Mouse (Mus musculus): ENCODE measurements at regions not wholly inside any gene's neighbourhood (a gene's known extent, or its start where the extent isn't known, plus 50 kb on each side); places are given as distances from the start of the nearest gene placed in this dataset.

DNA sequence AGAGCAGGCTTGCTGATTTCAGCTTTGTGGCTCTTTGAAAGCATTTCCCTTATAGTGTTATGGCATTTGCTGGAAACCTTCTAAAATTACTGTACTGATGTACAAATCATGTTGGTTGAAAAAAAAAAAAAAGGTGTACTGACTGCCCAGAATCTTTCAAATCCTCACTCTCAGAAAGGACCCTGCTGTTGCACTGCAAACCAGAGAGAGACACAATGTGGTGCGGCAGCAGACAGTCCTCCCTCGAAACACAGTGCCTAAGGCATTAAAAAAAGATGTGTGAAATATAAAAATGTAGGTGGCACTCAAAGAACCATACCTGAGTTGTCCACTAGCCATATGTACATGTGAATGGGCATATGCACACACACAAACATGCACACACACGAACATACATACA is 128.3 kb downstream of the Actr3 start:
- no peak for DNase-seq (ENCODE audit: inconsistent ontology term)

GRCm38 (mm10) chr1:125298520-125299090 is 136.9 kb downstream of the Actr3 start:
- DNase-seq (ENCODE audit: inconsistent ontology term) = no peak

DNA sequence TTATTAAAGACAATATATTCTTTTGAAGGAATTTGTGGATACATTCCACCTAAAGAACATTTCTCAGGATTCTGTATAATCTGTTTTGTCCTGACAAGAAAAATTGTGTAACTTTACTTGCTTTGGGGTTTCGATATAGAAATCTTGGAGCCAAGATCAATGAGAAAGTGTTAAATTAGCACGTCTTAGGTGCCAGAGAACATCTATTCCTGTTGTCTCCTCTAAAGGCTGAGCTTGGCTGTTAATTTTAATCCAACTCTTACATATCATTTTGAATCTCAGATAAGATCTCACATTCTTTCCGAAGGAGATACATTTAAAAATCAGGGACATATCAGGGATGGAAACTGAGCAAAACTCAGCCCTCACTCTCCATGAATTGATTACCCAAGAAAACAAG is 139.9 kb downstream of the Actr3 start:
- DNase-seq (ENCODE audit: inconsistent ontology term) = no peak

DNA sequence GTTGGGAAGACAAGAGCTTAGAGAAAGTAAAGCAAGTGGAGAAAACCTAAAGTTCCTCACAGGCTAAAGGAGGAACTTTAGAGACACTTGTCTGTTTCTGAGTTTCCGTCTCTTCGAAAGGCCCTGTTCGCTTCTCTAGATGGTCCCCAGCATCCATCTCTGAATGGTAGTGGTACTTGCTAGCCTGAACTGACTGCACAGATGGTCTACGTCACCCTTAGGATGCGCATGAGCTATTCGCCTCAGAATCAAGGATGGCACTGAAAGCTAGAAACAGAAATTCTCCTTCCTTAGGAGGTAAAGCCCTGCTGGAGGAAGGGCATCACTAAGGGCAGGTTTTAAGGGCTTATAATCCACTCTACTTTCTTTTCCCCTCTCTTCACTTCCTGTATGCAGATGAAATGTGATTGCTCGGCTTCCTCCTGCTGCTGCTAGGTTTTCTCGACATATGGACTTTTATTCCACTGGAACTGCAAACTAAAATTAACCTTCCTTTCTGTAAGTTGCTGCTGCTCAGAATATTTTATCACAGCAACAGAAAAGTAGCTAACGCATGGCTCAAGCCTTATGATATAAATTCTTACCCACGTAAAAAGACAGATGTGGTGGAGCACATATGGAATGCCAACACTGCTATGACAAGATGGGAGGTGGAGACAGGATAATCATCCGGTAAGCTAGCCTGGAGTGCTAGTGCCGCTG is 145.1 kb downstream of the Actr3 start:
- no peak for DNase-seq (ENCODE audit: inconsistent ontology term)

DNA sequence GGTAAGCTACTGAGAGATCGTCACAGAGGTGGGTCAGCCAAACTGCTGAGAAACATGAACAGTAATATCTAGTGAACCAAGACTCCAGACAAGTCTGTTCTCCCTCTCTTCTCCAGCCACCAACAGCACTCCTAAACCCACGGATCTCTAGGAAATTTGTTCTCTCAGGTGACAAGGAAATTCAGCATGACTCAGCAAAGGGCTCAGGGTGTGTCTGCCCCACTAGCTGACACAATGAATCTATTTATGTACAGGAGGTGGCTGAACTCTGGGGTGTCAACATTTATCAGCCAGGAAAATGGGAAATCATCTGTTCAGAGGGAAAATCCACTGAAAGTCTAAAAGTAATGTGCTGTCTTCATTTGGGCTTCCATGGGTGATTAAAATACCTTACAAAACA is 149.2 kb downstream of the Actr3 start:
- no peak for DNase-seq (ENCODE audit: inconsistent ontology term)

DNA sequence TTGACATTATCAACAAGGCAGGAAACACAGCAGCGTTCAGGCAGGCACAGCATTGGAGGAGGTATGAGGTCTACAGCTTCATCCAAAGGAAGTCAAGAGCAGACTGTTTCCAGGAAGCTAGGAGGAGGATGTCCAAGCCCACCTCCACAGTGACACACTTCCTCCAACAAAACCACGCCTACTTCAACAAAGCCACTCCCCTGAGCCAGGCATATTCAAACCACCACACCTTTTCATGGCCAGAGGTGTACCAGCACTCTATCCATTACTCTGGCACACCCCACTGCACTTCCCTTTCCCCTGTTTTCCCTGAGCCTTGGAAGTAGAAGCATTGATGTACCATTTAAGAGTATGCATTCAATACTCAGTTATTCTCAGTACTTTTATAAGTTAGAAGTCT is 150.8 kb downstream of the Actr3 start:
- no peak for DNase-seq (ENCODE audit: inconsistent ontology term)

GRCm38 (mm10) chr1:125273752-125274151 is 161.8 kb downstream of the Actr3 start:
- DNase-seq (ENCODE audit: inconsistent ontology term) = no peak

DNA sequence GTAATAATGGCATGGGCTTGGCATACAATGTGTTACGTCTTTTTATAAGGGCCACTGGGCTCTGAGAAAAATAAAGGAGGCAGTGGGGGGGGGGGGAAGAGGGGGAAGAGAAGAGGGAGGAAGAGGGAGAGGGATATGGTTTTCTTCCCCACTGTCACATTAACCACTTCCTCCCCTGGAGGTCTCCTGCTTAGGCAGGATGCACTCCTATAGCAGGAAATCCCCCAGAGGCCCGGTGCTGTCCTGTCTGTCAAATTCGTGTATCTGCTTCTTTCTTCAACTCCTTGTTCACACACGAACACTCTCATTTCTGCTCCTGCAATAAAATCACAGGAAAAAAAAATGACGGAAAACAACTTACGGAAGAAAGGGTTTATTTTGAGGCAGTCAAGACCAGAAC is 171.8 kb downstream of the Actr3 start:
- DNase-seq (ENCODE audit: inconsistent ontology term) = no peak

- no peak for DNase-seq (ENCODE audit: inconsistent ontology term)
Measured at GRCm38 (mm10) chr1:125263068-125263467, 172.5 kb downstream of the Actr3 start.

DNA sequence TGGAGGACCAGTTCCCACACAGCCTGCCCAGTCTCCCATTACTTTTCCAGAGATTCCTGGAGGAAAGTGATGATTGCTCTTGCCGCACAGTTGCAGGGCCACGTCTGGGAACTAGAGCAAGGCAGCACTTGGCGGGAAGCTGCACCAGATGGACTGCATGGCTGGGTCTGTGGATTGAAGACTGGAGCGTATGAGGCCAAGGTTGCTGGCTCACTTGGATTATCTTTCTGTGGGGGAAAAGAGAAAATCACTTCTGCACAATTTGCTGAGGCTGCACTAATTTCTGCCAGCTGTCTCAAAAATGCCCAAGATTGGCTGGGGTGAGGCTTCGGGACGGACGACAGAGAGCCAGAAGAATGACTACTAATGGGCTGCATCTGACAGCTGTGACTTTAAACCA is 193.2 kb downstream of the Actr3 start:
- no peak for DNase-seq (ENCODE audit: inconsistent ontology term)

GRCm38 (mm10) chr1:125241717-125242116 is 193.8 kb downstream of the Actr3 start:
- no peak for DNase-seq (ENCODE audit: inconsistent ontology term)

- peak; percentile 39 for DNase-seq (ENCODE audit: inconsistent ontology term)
Measured at GRCm38 (mm10) chr1:125237595-125237988, 197.9 kb downstream of the Actr3 start.

DNA sequence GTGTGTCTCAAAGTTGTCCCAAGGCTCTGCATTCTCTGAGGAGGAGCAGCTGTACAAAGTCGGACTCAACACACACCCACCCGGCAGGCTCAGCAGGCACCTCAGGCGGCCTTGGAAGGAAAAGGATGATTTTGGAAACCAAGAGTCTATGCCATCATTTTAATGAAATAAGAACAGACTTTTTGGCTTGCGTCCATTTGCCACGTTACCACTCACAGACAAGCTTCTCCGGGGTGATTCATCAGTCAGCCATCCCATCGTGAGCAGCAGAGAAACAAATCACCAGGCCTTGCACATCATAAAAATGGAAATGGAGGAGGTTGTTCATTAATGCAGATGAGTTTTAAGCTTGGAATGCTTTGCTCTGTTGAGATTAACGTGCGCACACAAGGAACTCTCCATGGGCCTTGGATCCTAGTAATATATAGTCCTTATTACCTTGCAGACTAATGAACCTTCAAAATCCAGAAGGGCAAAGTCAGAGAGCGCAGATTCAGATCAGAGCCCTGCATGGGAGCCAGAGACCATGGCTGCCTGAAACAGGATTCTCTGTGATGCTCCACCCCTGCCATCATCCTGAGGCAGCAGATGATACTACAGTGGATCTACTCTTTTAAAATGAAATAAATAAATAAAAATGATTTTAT is 198.5 kb downstream of the Actr3 start:
- DNase-seq (ENCODE audit: inconsistent ontology term) = peak; percentile 81

DNA sequence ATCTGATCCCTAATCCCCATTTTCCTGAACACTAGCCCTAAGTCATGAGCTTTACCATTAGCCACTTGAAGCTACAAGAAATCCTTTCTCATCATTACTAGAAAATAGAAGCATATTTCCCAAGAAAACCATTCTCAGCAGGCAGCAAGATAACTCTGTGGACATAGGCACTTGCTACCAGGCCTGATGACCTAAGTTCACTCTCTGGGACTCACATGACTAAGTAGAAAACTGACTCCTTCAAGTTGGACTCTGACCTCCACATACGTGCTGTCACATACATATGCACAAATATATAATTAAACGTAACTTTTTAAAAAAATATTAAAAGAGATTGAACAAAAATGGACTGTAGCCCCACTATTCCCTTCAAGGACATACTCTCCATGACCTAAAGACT is 200.8 kb downstream of the Actr3 start:
- no peak for DNase-seq (ENCODE audit: inconsistent ontology term)

- DNase-seq (ENCODE audit: inconsistent ontology term) = no peak
Measured at GRCm38 (mm10) chr1:125223370-125223769, 212.2 kb downstream of the Actr3 start.

GRCm38 (mm10) chr1:125216192-125216591 is 219.3 kb downstream of the Actr3 start:
- peak; percentile 48 for DNase-seq (ENCODE audit: inconsistent ontology term)

- peak; percentile 92 for DNase-seq (ENCODE audit: inconsistent ontology term)
Measured at GRCm38 (mm10) chr1:125187091-125187490, 248.4 kb downstream of the Actr3 start.

DNA sequence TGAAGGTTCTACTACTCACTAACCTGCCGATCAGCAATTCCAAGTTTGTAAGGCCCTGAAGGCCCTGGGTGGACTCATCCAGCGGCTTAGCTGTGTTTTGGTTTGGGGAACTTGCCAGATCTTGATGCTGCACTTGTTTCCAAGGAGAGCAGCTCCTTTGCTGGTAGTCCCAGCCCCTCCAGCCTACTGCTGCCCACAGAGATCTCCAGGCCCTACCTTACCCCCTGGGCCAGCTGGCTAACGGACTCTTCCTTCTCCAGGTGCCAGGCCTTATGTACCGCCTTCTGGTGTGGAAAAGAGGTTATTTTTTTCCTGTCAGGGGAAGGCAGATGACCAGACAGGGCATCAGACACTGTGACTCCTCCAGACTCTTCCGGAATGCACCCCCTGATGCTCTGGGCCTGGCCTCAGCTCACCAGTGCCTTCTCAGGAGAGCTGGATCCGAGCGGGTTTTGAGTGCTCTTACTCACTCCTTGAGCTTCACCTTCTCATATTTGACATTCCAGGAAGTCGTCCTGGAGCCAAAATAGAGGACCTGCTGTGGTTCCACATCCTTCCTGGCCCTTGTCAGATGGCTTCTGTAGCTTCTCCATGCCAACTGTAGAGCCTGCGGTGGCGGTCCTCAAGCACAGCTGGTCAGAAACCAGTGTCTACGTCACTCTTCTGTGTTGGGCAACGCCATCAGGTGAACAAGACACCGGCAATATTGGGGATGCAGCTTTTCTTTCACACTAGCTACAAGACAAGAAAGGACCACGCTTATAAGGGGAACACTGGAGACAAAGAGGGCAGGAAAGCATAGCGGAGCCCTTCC is 259.2 kb downstream of the Actr3 start:
- no peak for DNase-seq (ENCODE audit: inconsistent ontology term)

- DNase-seq (ENCODE audit: inconsistent ontology term) = no peak
Measured at GRCm38 (mm10) chr1:125174725-125175124, 260.8 kb downstream of the Actr3 start.

DNA sequence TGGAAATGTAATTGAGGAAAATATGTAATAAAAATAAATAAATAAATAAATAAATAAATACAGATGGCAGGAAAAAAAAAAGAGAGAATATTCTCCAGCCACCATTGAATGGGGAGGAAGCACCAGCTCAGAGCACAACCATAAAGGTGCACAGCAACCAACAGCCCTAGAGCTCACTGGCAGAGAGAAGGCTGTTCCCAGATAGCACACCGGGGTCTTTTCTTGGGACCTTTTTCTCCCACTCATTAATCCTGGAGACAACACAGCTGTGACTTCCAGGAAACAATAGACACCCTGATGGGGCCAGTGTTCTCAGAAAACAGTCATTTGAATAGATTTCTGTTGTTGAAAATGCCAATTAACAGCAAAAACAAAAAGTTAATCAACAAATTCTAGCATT is 263.1 kb downstream of the Actr3 start:
- no peak for DNase-seq (ENCODE audit: inconsistent ontology term)

- DNase-seq (ENCODE audit: inconsistent ontology term) = no peak
Measured at GRCm38 (mm10) chr1:125165226-125165625, 270.3 kb downstream of the Actr3 start.

GRCm38 (mm10) chr1:125158481-125158880 is 277.0 kb downstream of the Actr3 start:
- DNase-seq (ENCODE audit: inconsistent ontology term) = no peak
